Mouse (Mus musculus): ENCODE measurements at regions not wholly inside any gene's neighbourhood (a gene's known extent, or its start where the extent isn't known, plus 50 kb on each side); places are given as distances from the start of the nearest gene placed in this dataset.
"Not testable (repeated sequence)": the region's sequence is repeated elsewhere in the genome, so short reads cannot be mapped to it uniquely, and the experiment has no call there.

GRCm38 (mm10) chr8:24386462-24386861, 339.2 kb downstream of the Adam3 start:
- H3K27me3 ChIP-seq (ENCODE audit: control insufficient read depth, insufficient read depth, low read length): no peaks in the 10 kb centered on the region; the same call in 1 of the 2 replicates
- H3K27ac ChIP-seq (ENCODE audit: insufficient read depth, low read depth, low read length): no peak overlapping the region
- H3K36me3 ChIP-seq (ENCODE audit: control insufficient read depth, insufficient read depth, low read length): no peaks in the 10 kb centered on the region
- H3K4me1 ChIP-seq (ENCODE audit: control insufficient read depth, insufficient read depth, insufficient read length, low read length): no peaks in the 10 kb centered on the region
- WGBS: 2% methylated on average over 3 of the region's 3 CpGs
- H3K4me3 ChIP-seq (ENCODE audit: low read depth, low read length): no peak overlapping the region
- TF ChIP-seq CTCF (IDR thresholded peaks at IDR 0.05; ENCODE audit: extremely low read depth, insufficient read length, insufficient replicate concordance, low read depth, low read length): peak; percentile 93; the same call in 1 of the 2 replicates
- no peak for TF ChIP-seq POLR2A (IDR thresholded peaks at IDR 0.05; ENCODE audit: low read depth, low read length)

DNA sequence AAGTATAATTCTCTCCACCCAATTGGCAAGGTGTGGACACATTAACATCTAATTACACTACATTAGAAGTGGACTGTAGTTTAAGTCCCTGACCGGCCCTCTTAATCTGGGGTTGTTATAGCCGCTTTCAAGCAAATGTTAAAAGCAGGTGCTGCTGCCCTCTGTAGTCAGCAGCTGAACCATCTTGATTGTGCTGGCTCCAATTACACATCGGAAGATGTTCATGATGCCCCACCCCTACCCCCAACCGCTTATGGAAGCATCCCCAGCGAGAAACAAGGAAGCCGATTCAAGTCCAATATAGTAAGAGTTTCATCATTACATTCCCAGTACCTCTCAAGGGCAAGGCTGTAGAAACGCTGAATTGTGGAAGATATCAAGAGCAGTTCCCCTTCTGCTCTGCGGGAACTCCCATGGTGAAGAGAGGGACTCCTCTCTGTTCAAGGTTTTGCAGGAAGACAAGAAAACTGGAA, 341.7 kb downstream of the Adam3 start:
- 42% methylated on average over 8 of the region's 8 CpGs for WGBS
- Histone ChIP-seq H3K27ac (ENCODE audit: insufficient read depth, low read depth, low read length) (no peak overlapping the region), H3K27me3 (ENCODE audit: control insufficient read depth, insufficient read depth, low read length) (no peaks in the 10 kb centered on the region; the same call in 1 of the 2 replicates), H3K4me1 (ENCODE audit: control insufficient read depth, insufficient read depth, insufficient read length, low read length) (no peaks in the 10 kb centered on the region), H3K36me3 (ENCODE audit: control insufficient read depth, insufficient read depth, low read length) (no peaks in the 10 kb centered on the region), H3K4me3 (ENCODE audit: low read depth, low read length) (no peak overlapping the region)
- TF ChIP-seq CTCF (IDR thresholded peaks at IDR 0.05; ENCODE audit: extremely low read depth, insufficient read length, insufficient replicate concordance, low read depth, low read length): no peak
- TF ChIP-seq POLR2A (IDR thresholded peaks at IDR 0.05; ENCODE audit: low read depth, low read length): no peak

- H3K27me3 ChIP-seq (ENCODE audit: control insufficient read depth, insufficient read depth, low read length): no peaks in the 10 kb centered on the region; the same call in 1 of the 2 replicates
- TF ChIP-seq POLR2A (IDR thresholded peaks at IDR 0.05; ENCODE audit: low read depth, low read length) (no peak), CTCF (IDR thresholded peaks at IDR 0.05; ENCODE audit: extremely low read depth, insufficient read length, insufficient replicate concordance, low read depth, low read length) (no peak)
- no peak overlapping the region for H3K27ac ChIP-seq (ENCODE audit: insufficient read depth, low read depth, low read length)
- no peak overlapping the region for H3K4me3 ChIP-seq (ENCODE audit: low read depth, low read length)
- H3K36me3 ChIP-seq (ENCODE audit: control insufficient read depth, insufficient read depth, low read length): no peaks in the 10 kb centered on the region
- 35% methylated on average over 14 of the region's 14 CpGs for WGBS
- no peaks in the 10 kb centered on the region for H3K4me1 ChIP-seq (ENCODE audit: control insufficient read depth, insufficient read depth, insufficient read length, low read length)
These were observed 342.3 kb downstream of the Adam3 start for GRCm38 (mm10) chr8:24383130-24383962.

DNA sequence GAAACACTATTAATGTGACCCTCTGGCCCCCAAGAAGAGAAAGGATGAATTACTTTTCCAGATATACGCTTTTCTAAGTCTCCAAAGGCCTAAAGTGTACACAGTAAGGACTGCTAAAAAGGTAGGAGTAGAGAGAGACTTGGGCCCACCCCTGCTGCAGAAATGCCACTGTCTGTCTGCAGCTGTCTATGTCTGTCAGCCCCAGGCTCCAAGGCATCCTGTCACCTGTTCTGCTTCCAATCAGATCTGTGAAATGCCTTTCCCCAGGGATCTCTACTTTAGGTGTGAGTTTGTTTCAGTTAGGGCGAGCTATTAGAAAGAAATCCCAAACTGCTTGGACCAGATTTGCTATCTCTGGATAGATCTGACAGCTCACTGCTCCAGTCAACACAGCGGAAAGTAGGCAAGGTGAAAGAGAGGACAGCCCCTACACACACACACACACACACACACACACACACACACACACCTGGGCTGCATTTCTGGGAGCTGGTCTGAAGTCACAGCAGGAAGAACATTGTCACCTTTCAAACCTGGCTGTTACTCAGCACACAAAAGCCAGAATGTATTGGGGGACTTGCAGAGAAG, 343.9 kb downstream of the Adam3 start:
- Histone ChIP-seq H3K27ac (ENCODE audit: insufficient read depth, low read depth, low read length) (no peak overlapping the region), H3K27me3 (ENCODE audit: control insufficient read depth, insufficient read depth, low read length) (no peaks in the 10 kb centered on the region; the same call in 1 of the 2 replicates), H3K36me3 (ENCODE audit: control insufficient read depth, insufficient read depth, low read length) (no peaks in the 10 kb centered on the region), H3K4me3 (ENCODE audit: low read depth, low read length) (no peak overlapping the region), H3K4me1 (ENCODE audit: control insufficient read depth, insufficient read depth, insufficient read length, low read length) (no peaks in the 10 kb centered on the region)
- WGBS: 75% methylated on average over 3 of the region's 3 CpGs
- TF ChIP-seq POLR2A (IDR thresholded peaks at IDR 0.05; ENCODE audit: low read depth, low read length) (no peak), CTCF (IDR thresholded peaks at IDR 0.05; ENCODE audit: extremely low read depth, insufficient read length, insufficient replicate concordance, low read depth, low read length) (no peak)

DNA sequence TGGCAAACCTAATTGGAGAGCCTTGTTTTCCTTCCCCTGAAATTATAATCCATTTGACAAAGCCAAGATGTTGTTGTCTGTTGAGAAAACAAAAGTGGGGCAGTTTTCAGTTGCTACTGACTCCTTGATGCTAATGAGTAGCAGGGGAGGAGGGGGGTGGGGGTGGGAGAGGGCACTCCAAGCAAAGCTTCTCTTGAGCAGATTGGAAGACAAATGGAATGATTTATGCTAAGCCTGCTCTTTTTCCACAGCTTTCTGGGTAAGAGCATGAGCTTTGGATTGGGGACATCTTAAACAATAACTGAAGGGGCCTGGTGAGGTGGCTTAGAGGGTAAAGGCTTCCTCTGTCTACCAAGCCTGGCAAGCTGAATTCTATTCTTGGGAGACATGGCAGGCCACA, 347.6 kb downstream of the Adam3 start:
- Histone ChIP-seq H3K27me3 (ENCODE audit: control insufficient read depth, insufficient read depth, low read length) (no peaks in the 10 kb centered on the region), H3K4me3 (ENCODE audit: low read depth, low read length) (no peak overlapping the region), H3K27ac (ENCODE audit: insufficient read depth, low read depth, low read length) (no peak overlapping the region), H3K4me1 (ENCODE audit: control insufficient read depth, insufficient read depth, insufficient read length, low read length) (no peaks in the 10 kb centered on the region), H3K36me3 (ENCODE audit: control insufficient read depth, insufficient read depth, low read length) (no peaks in the 10 kb centered on the region)
- TF ChIP-seq POLR2A (IDR thresholded peaks at IDR 0.05; ENCODE audit: low read depth, low read length) (no peak), CTCF (IDR thresholded peaks at IDR 0.05; ENCODE audit: extremely low read depth, insufficient read length, insufficient replicate concordance, low read depth, low read length) (no peak)

- 93% methylated on average over 10 of the region's 10 CpGs for WGBS
These were observed 348.8 kb downstream of the Adam3 start for GRCm38 (mm10) chr8:24376846-24377245.

DNA sequence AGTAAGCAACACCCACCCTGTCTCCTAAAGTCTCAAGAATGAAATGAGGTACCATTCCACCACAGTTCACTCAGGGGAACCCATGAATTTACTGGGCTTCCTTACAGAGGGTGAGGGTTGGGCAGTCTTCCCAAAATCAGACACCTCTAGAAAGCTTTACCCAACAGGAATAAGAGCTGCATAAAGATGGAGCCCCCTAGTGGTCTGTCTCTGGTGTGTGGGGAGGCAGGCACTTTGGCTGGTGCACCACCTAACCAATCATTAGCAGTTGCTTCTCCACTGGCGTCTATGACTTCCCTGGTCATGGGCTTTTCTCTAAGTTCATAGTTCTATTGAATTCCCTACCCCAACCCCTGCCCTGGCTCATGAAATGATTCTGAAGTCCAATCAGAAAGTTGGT, 351.1 kb downstream of the Adam3 start:
- H3K36me3 ChIP-seq (ENCODE audit: control insufficient read depth, insufficient read depth, low read length): no peaks in the 10 kb centered on the region
- no peaks in the 10 kb centered on the region for H3K4me1 ChIP-seq (ENCODE audit: control insufficient read depth, insufficient read depth, insufficient read length, low read length)
- 0 out of 2 replicates have a peak, but pooled peaks have one; percentile 21 for TF ChIP-seq CTCF (IDR thresholded peaks at IDR 0.05; ENCODE audit: extremely low read depth, insufficient read length, insufficient replicate concordance, low read depth, low read length)
- no peak for TF ChIP-seq POLR2A (IDR thresholded peaks at IDR 0.05; ENCODE audit: low read depth, low read length)
- H3K27ac ChIP-seq (ENCODE audit: insufficient read depth, low read depth, low read length): no peak overlapping the region
- WGBS: 81% methylated on average over 1 of the region's 1 CpGs
- H3K4me3 ChIP-seq (ENCODE audit: low read depth, low read length): no peak overlapping the region
- H3K27me3 ChIP-seq (ENCODE audit: control insufficient read depth, insufficient read depth, low read length): no peaks in the 10 kb centered on the region

More at GRCm38 (mm10) chr8:24376846-24377245, 348.8 kb downstream of the Adam3 start:
- not testable (repeated sequence) for H3K4me3 ChIP-seq (ENCODE audit: low read depth, low read length); H3K27me3 ChIP-seq (ENCODE audit: control insufficient read depth, insufficient read depth, low read length); H3K4me1 ChIP-seq (ENCODE audit: control insufficient read depth, insufficient read depth, insufficient read length, low read length); H3K27ac ChIP-seq (ENCODE audit: insufficient read depth, low read depth, low read length); H3K36me3 ChIP-seq (ENCODE audit: control insufficient read depth, insufficient read depth, low read length)

Data from small intestine, adult 2 months (tissue).